Mouse (Mus musculus): ENCODE data around the gene Gcc2. TPM values are rescaled to one million over a fixed set of nuclear protein-coding genes. Genes with fewer than 3 reads are reported as not detected.

Gene Gcc2
- total RNA-seq, 2 experiments from 2014 or later = 26.5 to 29.2 TPM

Other genes starting within 250 kb of the Gcc2 start
- gene AW822073, start 30.6 kb upstream of the Gcc2 start, total RNA-seq (2021) = not detected
- not detected for gene Duxf3, start 22.8 kb upstream of the Gcc2 start, total RNA-seq (2021)
- gene Gm4981, start 18.8 kb upstream of the Gcc2 start, total RNA-seq (2021) = not detected
- 10 to 100 TPM; 35.4 to 46.2 TPM for gene Lims1, start 68.0 kb downstream of the Gcc2 start, total RNA-seq (2021)
- gene Ranbp2, start 191.4 kb downstream of the Gcc2 start, total RNA-seq (2021) = 10 to 100 TPM; 72.8 to 83.2 TPM
- 1 to 10 TPM; 2.2 to 3.7 TPM for gene Ccdc138, start 242.5 kb downstream of the Gcc2 start, total RNA-seq (2021)